Mouse (Mus musculus) midbrain, embryonic 15.5 days (tissue): ENCODE data around the gene Lcmt1. TPM values are rescaled to one million over a fixed set of nuclear protein-coding genes. Genes with fewer than 3 reads are reported as not detected.

Source experiments
- ATAC-seq: fragments of 200-750 bp; cut with Nextera tagmentation; replicated peaks from 2 replicates; pipeline ENCODE4 v1.8.0; 2017; ENCODE audit warnings: moderate TSS enrichment
- H3K27ac ChIP-seq: fragments of 300-500 bp; sonication (generic); 2 replicates; pipeline ENCODE4 v1.5.1; 2015; ENCODE audit warnings: mild to moderate bottlenecking, inconsistent platforms
- H3K27me3 ChIP-seq: fragments of 300-500 bp; sonication (generic); replicated peaks from 2 replicates; pipeline ENCODE4 v1.6.1; 2015; ENCODE audit warnings: inconsistent platforms
- H3K36me3 ChIP-seq: fragments of 300-500 bp; sonication (generic); replicated peaks from 2 replicates; pipeline ENCODE4 v1.6.1; 2015; ENCODE audit warnings: inconsistent platforms
- H3K4me1 ChIP-seq: fragments of 300-500 bp; sonication (generic); 2 replicates; pipeline ENCODE4 v1.6.1; 2015; ENCODE audit warnings: inconsistent platforms
- H3K4me2 ChIP-seq: fragments of 300-500 bp; sonication (generic); 2 replicates; pipeline ENCODE4 v1.6.1; 2015; ENCODE audit warnings: inconsistent platforms, mild to moderate bottlenecking, moderate library complexity
- H3K4me3 ChIP-seq: fragments of 300-500 bp; sonication (generic); 2 replicates; pipeline ENCODE4 v1.5.1; 2015; ENCODE audit warnings: mild to moderate bottlenecking, inconsistent platforms
- H3K9ac ChIP-seq: fragments of 300-500 bp; sonication (generic); 2 replicates; pipeline ENCODE4 v1.6.1; 2015; ENCODE audit warnings: mild to moderate bottlenecking, inconsistent platforms
- H3K9me3 ChIP-seq: fragments of 300-500 bp; sonication (generic); 2 replicates; pipeline ENCODE4 v1.6.1; 2016; ENCODE audit warnings: inconsistent platforms
- WGBS: fragments of 180-500 bp; shearing (Covaris S2); methylation state at CpG from one replicate; pipeline ENCODE4 v1.1.7; 2015; ENCODE audit warnings: mixed read lengths; 5-methylcytosine and 5-hydroxymethylcytosine counted together
- polyA plus RNA-seq: library from polyadenylated mRNA; unstranded; fragments of >200 nt; fragmentation: Nextera tagmentation; extraction: Ambion mirVana; gene quantifications from 2 replicates; pipeline ENCODE4 v1.2.1, GENCODE M21; 2015

Lcmt1 gene
- polyA plus RNA-seq, 1 experiment from 2014 or later, result 101 TPM

GRCm38 (mm10) chr7:123410502-123410901, 40.9 kb downstream of the Lcmt1 start:
- no peak overlapping the region for H3K4me3 ChIP-seq
- H3K4me1 ChIP-seq, result no peaks in the 10 kb centered on the region
- no peak overlapping the region for H3K27ac ChIP-seq
- H3K9me3 ChIP-seq, result no peaks in the 10 kb centered on the region
- no peaks in the 10 kb centered on the region for H3K27me3 ChIP-seq
- no peak for ATAC-seq
- no peak overlapping the region for H3K4me2 ChIP-seq
- no peak overlapping the region for H3K9ac ChIP-seq
- H3K36me3 ChIP-seq, result peaks cover 20% of the 10 kb centered on the region
- WGBS, result 94% methylated on average over 7 of the region's 7 CpGs

GRCm38 (mm10) chr7:123411109-123411508, 41.5 kb downstream of the Lcmt1 start:
- Histone ChIP-seq H3K4me2 (no peak overlapping the region), H3K27me3 (no peaks in the 10 kb centered on the region), H3K4me1 (no peaks in the 10 kb centered on the region), H3K9ac (no peak overlapping the region), H3K27ac (no peak overlapping the region), H3K4me3 (no peak overlapping the region), H3K9me3 (no peaks in the 10 kb centered on the region), H3K36me3 (peaks cover 18% of the 10 kb centered on the region)
- ATAC-seq, result no peak
- 86% methylated on average over 1 of the region's 1 CpGs for WGBS

- H3K36me3 ChIP-seq, result peaks cover 12% of the 10 kb centered on the region; the same call in 1 of the 2 replicates
- no peak overlapping the region for H3K9ac ChIP-seq
- H3K4me2 ChIP-seq, result no peak overlapping the region
- no peak for ATAC-seq
- no peaks in the 10 kb centered on the region for H3K27me3 ChIP-seq
- H3K9me3 ChIP-seq, result no peaks in the 10 kb centered on the region
- no peak overlapping the region for H3K27ac ChIP-seq
- H3K4me1 ChIP-seq, result no peaks in the 10 kb centered on the region
- no peak overlapping the region for H3K4me3 ChIP-seq
- WGBS, result 78% methylated on average over 3 of the region's 3 CpGs
Measured at GRCm38 (mm10) chr7:123412143-123412542, 42.6 kb downstream of the Lcmt1 start.

- no peak overlapping the region for H3K4me2 ChIP-seq
- ATAC-seq, result no peak
- H3K4me1 ChIP-seq, result no peaks in the 10 kb centered on the region
- H3K27ac ChIP-seq, result no peak overlapping the region
- no peak overlapping the region for H3K9ac ChIP-seq
- WGBS, result 85% methylated on average over 4 of the region's 4 CpGs
- H3K4me3 ChIP-seq, result no peak overlapping the region
- H3K36me3 ChIP-seq, result peaks cover 16% of the 10 kb centered on the region
- no peaks in the 10 kb centered on the region for H3K27me3 ChIP-seq
- no peaks in the 10 kb centered on the region for H3K9me3 ChIP-seq
Measured at GRCm38 (mm10) chr7:123416803-123417202, 47.2 kb downstream of the Lcmt1 start.

GRCm38 (mm10) chr7:123417661-123418060, 48.1 kb downstream of the Lcmt1 start:
- no peaks in the 10 kb centered on the region for H3K9me3 ChIP-seq
- no peak overlapping the region for H3K27ac ChIP-seq
- ATAC-seq, result no peak
- H3K9ac ChIP-seq, result no peak overlapping the region
- H3K4me1 ChIP-seq, result no peaks in the 10 kb centered on the region
- H3K4me3 ChIP-seq, result no peak overlapping the region
- 88% methylated on average over 3 of the region's 3 CpGs for WGBS
- peaks cover 24% of the 10 kb centered on the region for H3K36me3 ChIP-seq
- no peak overlapping the region for H3K4me2 ChIP-seq
- H3K27me3 ChIP-seq, result no peaks in the 10 kb centered on the region

- H3K9me3 ChIP-seq, result no peaks in the 10 kb centered on the region
Measured at GRCm38 (mm10) chr7:123419984-123420383, 50.4 kb downstream of the Lcmt1 start.

GRCm38 (mm10) chr7:123421958-123422357, 52.4 kb downstream of the Lcmt1 start:
- 95% methylated on average over 3 of the region's 3 CpGs for WGBS

More at GRCm38 (mm10) chr7:123419984-123420383, 50.4 kb downstream of the Lcmt1 start:
- H3K27ac ChIP-seq, result no peak overlapping the region
- no peaks in the 10 kb centered on the region for H3K4me1 ChIP-seq
- no peak for ATAC-seq
- 93% methylated on average over 4 of the region's 4 CpGs for WGBS
- no peak overlapping the region for H3K9ac ChIP-seq
- H3K4me3 ChIP-seq, result no peak overlapping the region
- no peaks in the 10 kb centered on the region for H3K27me3 ChIP-seq
- peaks cover 30% of the 10 kb centered on the region for H3K36me3 ChIP-seq
- no peak overlapping the region for H3K4me2 ChIP-seq

GRCm38 (mm10) chr7:123424281-123424680, 54.7 kb downstream of the Lcmt1 start:
- Histone ChIP-seq H3K27me3 (no peaks in the 10 kb centered on the region), H3K4me3 (no peak overlapping the region), H3K27ac (no peak overlapping the region), H3K9ac (no peak overlapping the region), H3K4me1 (no peaks in the 10 kb centered on the region), H3K4me2 (no peak overlapping the region), H3K36me3 (peaks cover 34% of the 10 kb centered on the region), H3K9me3 (no peaks in the 10 kb centered on the region)
- ATAC-seq, result no peak
- WGBS, result 96% methylated on average over 6 of the region's 6 CpGs

More at GRCm38 (mm10) chr7:123421958-123422357, 52.4 kb downstream of the Lcmt1 start:
- Histone ChIP-seq H3K9me3 (no peaks in the 10 kb centered on the region), H3K27me3 (no peaks in the 10 kb centered on the region), H3K9ac (no peak overlapping the region), H3K27ac (no peak overlapping the region), H3K36me3 (peaks cover 34% of the 10 kb centered on the region), H3K4me2 (no peak overlapping the region), H3K4me3 (no peak overlapping the region), H3K4me1 (no peaks in the 10 kb centered on the region)
- ATAC-seq, result no peak

GRCm38 (mm10) chr7:123425134-123425757, 55.7 kb downstream of the Lcmt1 start:
- Histone ChIP-seq H3K4me1 (no peaks in the 10 kb centered on the region), H3K4me3 (no peak overlapping the region), H3K4me2 (no peak overlapping the region), H3K27ac (no peak overlapping the region), H3K9me3 (no peaks in the 10 kb centered on the region), H3K36me3 (peaks cover 29% of the 10 kb centered on the region), H3K27me3 (no peaks in the 10 kb centered on the region), H3K9ac (no peak overlapping the region)
- no peak for ATAC-seq
- 88% methylated on average over 6 of the region's 6 CpGs for WGBS

- peaks cover 4% of the 10 kb centered on the region; the same call in 1 of the 2 replicates for H3K36me3 ChIP-seq
- no peak overlapping the region for H3K9ac ChIP-seq
- no peak overlapping the region for H3K4me3 ChIP-seq
- H3K4me2 ChIP-seq, result no peak overlapping the region
- H3K4me1 ChIP-seq, result no peaks in the 10 kb centered on the region
- H3K27ac ChIP-seq, result no peak overlapping the region
- 91% methylated on average over 8 of the region's 8 CpGs for WGBS
- no peaks in the 10 kb centered on the region for H3K27me3 ChIP-seq
- no peak for ATAC-seq
- no peaks in the 10 kb centered on the region for H3K9me3 ChIP-seq
Measured at GRCm38 (mm10) chr7:123429624-123430410, 60.2 kb downstream of the Lcmt1 start.

GRCm38 (mm10) chr7:123430411-123430705, 60.8 kb downstream of the Lcmt1 start:
- no peak for ATAC-seq
- H3K4me1 ChIP-seq, result no peaks in the 10 kb centered on the region
- no peak overlapping the region for H3K4me2 ChIP-seq
- H3K9me3 ChIP-seq, result no peaks in the 10 kb centered on the region
- H3K27ac ChIP-seq, result no peak overlapping the region
- H3K36me3 ChIP-seq, result peaks cover 4% of the 10 kb centered on the region; the same call in 1 of the 2 replicates
- no peaks in the 10 kb centered on the region for H3K27me3 ChIP-seq
- 83% methylated on average over 4 of the region's 4 CpGs for WGBS
- H3K9ac ChIP-seq, result no peak overlapping the region
- no peak overlapping the region for H3K4me3 ChIP-seq

- ATAC-seq, result no peak
Measured at GRCm38 (mm10) chr7:123431206-123431605, 61.6 kb downstream of the Lcmt1 start.

GRCm38 (mm10) chr7:123442079-123442478, 72.5 kb downstream of the Lcmt1 start:
- Histone ChIP-seq H3K27ac (no peak overlapping the region), H3K4me2 (no peak overlapping the region), H3K4me3 (no peak overlapping the region), H3K4me1 (no peaks in the 10 kb centered on the region), H3K9me3 (no peaks in the 10 kb centered on the region), H3K9ac (no peak overlapping the region), H3K27me3 (no peaks in the 10 kb centered on the region), H3K36me3 (no peaks in the 10 kb centered on the region)
- no peak for ATAC-seq
- WGBS, result 86% methylated on average over 1 of the region's 1 CpGs

More at GRCm38 (mm10) chr7:123431206-123431605, 61.6 kb downstream of the Lcmt1 start:
- no peaks in the 10 kb centered on the region; the same call in 1 of the 2 replicates for H3K36me3 ChIP-seq
- H3K27me3 ChIP-seq, result no peaks in the 10 kb centered on the region
- H3K27ac ChIP-seq, result no peak overlapping the region
- no peak overlapping the region for H3K9ac ChIP-seq
- WGBS, result 65% methylated on average over 4 of the region's 4 CpGs
- H3K4me2 ChIP-seq, result no peak overlapping the region
- no peak overlapping the region for H3K4me3 ChIP-seq
- H3K4me1 ChIP-seq, result no peaks in the 10 kb centered on the region
- H3K9me3 ChIP-seq, result no peaks in the 10 kb centered on the region
